Mouse (Mus musculus) kidney, adult 2 months (tissue): ENCODE measurements around the gene Prok2.

ENCODE experiments used
- CTCF ChIP-seq: fragments of 200-500 bp; conservative IDR thresholded peaks from 2 replicates; pipeline ENCODE4 v1.5.1; 2011; ENCODE audit warnings: low read depth, mild to moderate bottlenecking, control low read depth, low read length, moderate library complexity, mixed read lengths; ENCODE audit not compliant: insufficient read depth, insufficient read length
- POLR2A ChIP-seq: fragments of 200-500 bp; IDR thresholded peaks from one replicate; pipeline ENCODE4 v1.6.1; 2011; ENCODE audit warnings: low read depth, low read length, control low read depth

GRCm38 (mm10) chr6:99731926-99732325 is 5.7 kb upstream of the Prok2 start:
- TF ChIP-seq CTCF (no peak), POLR2A (no peak)
